ENCODE assay signal across 10 mouse cellular contexts in the genomic region with DNA sequence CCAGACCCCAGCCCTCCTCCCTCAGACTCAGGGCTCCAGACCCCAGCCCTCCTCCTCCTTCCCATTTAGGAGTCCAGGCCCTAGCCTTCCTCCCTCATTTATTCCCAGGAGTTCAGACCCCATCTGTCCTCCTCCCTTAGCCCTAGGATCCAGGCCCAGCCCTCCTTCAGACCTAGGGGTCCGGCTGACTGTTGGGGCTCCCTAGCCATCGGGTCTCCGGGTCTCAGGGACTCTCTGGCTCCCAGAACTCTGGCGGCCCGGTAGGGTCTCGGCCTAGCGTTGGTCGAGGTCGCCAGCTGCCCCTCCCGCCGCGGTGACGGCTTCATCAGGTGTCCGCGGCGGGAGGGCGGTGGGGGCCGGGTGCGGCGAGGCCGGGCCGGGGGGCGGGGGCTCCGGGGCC. TPM values are rescaled to one million over a fixed set of nuclear protein-coding genes. Genes with fewer than 3 reads are reported as not detected.
A peak's percentile ranks its signal among the peaks of the same experiment; 100 is the strongest.
DNase-seq lines count a peak whose midpoint lies in the region; ATAC-seq and TF ChIP-seq lines count a peak whose summit lies in the region.
"Had no signal": no experiment of that assay in that cellular context is flagged by ENCODE, and none has a peak within 500 bp of the region (broad histone marks: within the 10 kb centered on the region; RNA-seq: fewer than 3 reads in every experiment).

No protein-coding gene starts in this region.

- H3K27ac ChIP-seq in forebrain, embryonic 14.5 days (ENCODE audit: low read depth, low read length), result no peak overlapping the region
- no peak overlapping the region for H3K27ac ChIP-seq in limb, embryonic 12.5 days
- H3K27ac ChIP-seq in small intestine, adult 2 months (ENCODE audit: insufficient read depth, low read depth, low read length), result no peak overlapping the region

- peaks cover 81% of the 10 kb centered on the region for H3K27me3 ChIP-seq in megakaryocyte, embryonic 14.5 days (replicated peaks)
- peaks cover 72% of the 10 kb centered on the region for H3K27me3 ChIP-seq in forebrain, embryonic 14.5 days (replicated peaks; ENCODE audit: control insufficient read depth, insufficient read depth, low read length)
- H3K27me3 ChIP-seq in limb, embryonic 12.5 days, result peaks cover 85% of the 10 kb centered on the region
- peaks cover 51% of the 10 kb centered on the region for H3K27me3 ChIP-seq in small intestine, adult 2 months (ENCODE audit: control insufficient read depth, insufficient read depth, low read length)

- H3K4me2 ChIP-seq in forebrain, embryonic 14.5 days (ENCODE audit: low read length), result peak overlapping the region; percentile 62
- H3K4me2 ChIP-seq in limb, embryonic 12.5 days, result peak overlapping the region; percentile 74

- H3K9ac ChIP-seq in forebrain, embryonic 14.5 days (ENCODE audit: low read length), result peak overlapping the region; percentile 57
- H3K9ac ChIP-seq in limb, embryonic 12.5 days (replicated peaks), result peak overlapping the region; percentile 55

- WGBS in forebrain, embryonic 14.5 days, result 1% methylated on average over 16 of the region's 24 CpGs
- WGBS in limb, embryonic 12.5 days, result 2% methylated on average over 22 of the region's 24 CpGs
- WGBS in small intestine, adult 2 months, result 5% methylated on average over 24 of the region's 24 CpGs

- H3K4me3 ChIP-seq in megakaryocyte, embryonic 14.5 days (replicated peaks), result peak overlapping the region; percentile 42
- peak overlapping the region; percentile 30 for H3K4me3 ChIP-seq in forebrain, embryonic 14.5 days (ENCODE audit: low read depth, low read length)
- H3K4me3 ChIP-seq in limb, embryonic 12.5 days (replicated peaks), result peak overlapping the region; percentile 45
- H3K4me3 ChIP-seq in small intestine, adult 2 months (ENCODE audit: low read depth, low read length), result peak overlapping the region; percentile 56

- H3K4me1 ChIP-seq in megakaryocyte, embryonic 14.5 days, result peaks cover 27% of the 10 kb centered on the region
- H3K4me1 ChIP-seq in forebrain, embryonic 14.5 days (ENCODE audit: control insufficient read depth, insufficient read depth, low read length), result no peaks in the 10 kb centered on the region
- H3K4me1 ChIP-seq in limb, embryonic 12.5 days (replicated peaks), result peaks cover 15% of the 10 kb centered on the region
- peaks cover 6% of the 10 kb centered on the region for H3K4me1 ChIP-seq in small intestine, adult 2 months (ENCODE audit: control insufficient read depth, insufficient read depth, insufficient read length, low read length)

- TF ChIP-seq CTCF in small intestine, adult 2 months (IDR thresholded peaks at IDR 0.05; ENCODE audit: extremely low read depth, insufficient read length, insufficient replicate concordance, low read depth, low read length), result no peak

- H3K9me3 ChIP-seq in megakaryocyte, embryonic 14.5 days, result peaks cover 3% of the 10 kb centered on the region; the same call in 1 of the 2 replicates
- no peaks in the 10 kb centered on the region for H3K9me3 ChIP-seq in forebrain, embryonic 14.5 days (replicated peaks; ENCODE audit: control insufficient read depth, low read length)
- H3K9me3 ChIP-seq in limb, embryonic 12.5 days, result 0 out of 2 replicates have a peak, but pooled peaks cover 4% of the 10 kb centered on the region

- no peak for DNase-seq in forebrain, embryonic 14.5 days (ENCODE audit: low spot score)
- no peak for DNase-seq in frontal cortex, adult 2 months (ENCODE audit: extremely low spot score in 1 of 2, low spot score in 1 of 2)
- DNase-seq in right cerebral cortex, postnatal 36 days (ENCODE audit: low spot score in 2 of 2), result no peak
- DNase-seq: adrenal gland, adult 2 months had no signal

- ATAC-seq in megakaryocyte, adult 5-6 weeks (ENCODE audit: poor library complexity, severe bottlenecking), result no peak
- no peak for ATAC-seq in forebrain, embryonic 14.5 days
- no peak for ATAC-seq in limb, embryonic 12.5 days (ENCODE audit: insufficient number of reproducible peaks, insufficient read depth, low FRiP score, low TSS enrichment, low read depth)
- no peak for ATAC-seq in megakaryocyte-erythroid progenitor cell, adult 5-6 weeks (replicated peaks; ENCODE audit: low FRiP score, low TSS enrichment, poor library complexity, severe bottlenecking)

- TF ChIP-seq POLR2A in small intestine, adult 2 months (IDR thresholded peaks at IDR 0.05; ENCODE audit: low read depth, low read length), result no peak

- H3K36me3 ChIP-seq in megakaryocyte, embryonic 14.5 days (replicated peaks; ENCODE audit: low read length), result no peaks in the 10 kb centered on the region
- H3K36me3 ChIP-seq in forebrain, embryonic 14.5 days (ENCODE audit: control insufficient read depth, insufficient read depth, low read length), result no peaks in the 10 kb centered on the region
- no peaks in the 10 kb centered on the region for H3K36me3 ChIP-seq in limb, embryonic 12.5 days
- no peaks in the 10 kb centered on the region for H3K36me3 ChIP-seq in small intestine, adult 2 months (ENCODE audit: control insufficient read depth, insufficient read depth, low read length)

RNA-seq across cellular contexts. Expression of a gene that starts 9.7 kb away (rescaled TPM):
- polyA plus RNA-seq in megakaryocyte, embryonic 14.5 days (2012; ENCODE audit: insufficient read depth, low replicate concordance), result 0.37 TPM in 1 of 2 replicates, not detected in the other
- not detected in 2 replicates for total RNA-seq in megakaryocyte, adult 5-6 weeks (2015)
- total RNA-seq in megakaryocyte, adult 5-6 weeks (2017), result not detected in 2 replicates
- polyA plus RNA-seq in forebrain, embryonic 14.5 days (2014; fragmentation: Nextera tagmentation; extraction: Ambion mirVana), result 0.70 and 1.1 TPM in 2 replicates
- not detected in 2 replicates for polyA plus RNA-seq in limb, embryonic 12.5 days (2016; fragmentation: Nextera tagmentation; extraction: Ambion mirVana)
- polyA plus RNA-seq in small intestine, adult 2 months (2012; rRNA removed), result not detected in 2 replicates
- not detected in 2 replicates for total RNA-seq in megakaryocyte-erythroid progenitor cell, adult 5-6 weeks (2014; fragmentation: Nextera tagmentation)
- total RNA-seq in megakaryocyte-erythroid progenitor cell, adult 5-6 weeks (2017), result not detected in 2 replicates
- 0.17 TPM in 1 of 2 replicates, not detected in the other for polyA plus RNA-seq in frontal cortex, adult 2 months (2012; rRNA removed)
- total RNA-seq: adrenal gland, adult 2 months; left cerebral cortex, postnatal 25 days had no signal
- polyA plus RNA-seq: adrenal gland, adult 2 months had no signal

RNA-seq across cellular contexts. Expression of a gene that starts 18.6 kb away (rescaled TPM):
- 475 and 509 TPM in 2 replicates for polyA plus RNA-seq in megakaryocyte, embryonic 14.5 days (2012; ENCODE audit: insufficient read depth, low replicate concordance)
- total RNA-seq in megakaryocyte, adult 5-6 weeks (2015), result 85.5 and 102 TPM in 2 replicates
- total RNA-seq in megakaryocyte, adult 5-6 weeks (2017), result 73.1 and 79.3 TPM in 2 replicates
- 240 and 248 TPM in 2 replicates for polyA plus RNA-seq in forebrain, embryonic 14.5 days (2014; fragmentation: Nextera tagmentation; extraction: Ambion mirVana)
- 88.0 and 91.1 TPM in 2 replicates for polyA plus RNA-seq in limb, embryonic 12.5 days (2016; fragmentation: Nextera tagmentation; extraction: Ambion mirVana)
- polyA plus RNA-seq in small intestine, adult 2 months (2012; rRNA removed), result 262 and 282 TPM in 2 replicates
- 128 and 146 TPM in 2 replicates for total RNA-seq in megakaryocyte-erythroid progenitor cell, adult 5-6 weeks (2014; fragmentation: Nextera tagmentation)
- total RNA-seq in megakaryocyte-erythroid progenitor cell, adult 5-6 weeks (2017), result 38.0 and 103 TPM in 2 replicates
- polyA plus RNA-seq in frontal cortex, adult 2 months (2012; rRNA removed), result 337 and 384 TPM in 2 replicates

RNA-seq across cellular contexts. Expression of a gene that starts 51.3 kb away (rescaled TPM):
- 136 and 219 TPM in 2 replicates for polyA plus RNA-seq in megakaryocyte, embryonic 14.5 days (2012; ENCODE audit: insufficient read depth, low replicate concordance)
- 142 and 156 TPM in 2 replicates for total RNA-seq in megakaryocyte, adult 5-6 weeks (2015)
- 116 and 142 TPM in 2 replicates for total RNA-seq in megakaryocyte, adult 5-6 weeks (2017)
- polyA plus RNA-seq in forebrain, embryonic 14.5 days (2014; fragmentation: Nextera tagmentation; extraction: Ambion mirVana), result 26.9 and 41.3 TPM in 2 replicates
- polyA plus RNA-seq in limb, embryonic 12.5 days (2016; fragmentation: Nextera tagmentation; extraction: Ambion mirVana), result 119 and 126 TPM in 2 replicates
- polyA plus RNA-seq in small intestine, adult 2 months (2012; rRNA removed), result 106 and 209 TPM in 2 replicates
- 104 and 120 TPM in 2 replicates for total RNA-seq in megakaryocyte-erythroid progenitor cell, adult 5-6 weeks (2014; fragmentation: Nextera tagmentation)
- total RNA-seq in megakaryocyte-erythroid progenitor cell, adult 5-6 weeks (2017), result 21.9 and 32.8 TPM in 2 replicates
- 167 and 181 TPM in 2 replicates for polyA plus RNA-seq in frontal cortex, adult 2 months (2012; rRNA removed)

RNA-seq across cellular contexts. Expression of a gene that starts 51.8 kb away (rescaled TPM):
- polyA plus RNA-seq in megakaryocyte, embryonic 14.5 days (2012; ENCODE audit: insufficient read depth, low replicate concordance), result 7.5 and 25.7 TPM in 2 replicates
- total RNA-seq in megakaryocyte, adult 5-6 weeks (2015), result 126 and 128 TPM in 2 replicates
- total RNA-seq in megakaryocyte, adult 5-6 weeks (2017), result 61.6 and 106 TPM in 2 replicates
- polyA plus RNA-seq in forebrain, embryonic 14.5 days (2014; fragmentation: Nextera tagmentation; extraction: Ambion mirVana), result 122 and 183 TPM in 2 replicates
- 0.38 and 0.59 TPM in 2 replicates for polyA plus RNA-seq in limb, embryonic 12.5 days (2016; fragmentation: Nextera tagmentation; extraction: Ambion mirVana)
- 2.9 and 3.1 TPM in 2 replicates for polyA plus RNA-seq in small intestine, adult 2 months (2012; rRNA removed)
- not detected in 2 replicates for total RNA-seq in megakaryocyte-erythroid progenitor cell, adult 5-6 weeks (2014; fragmentation: Nextera tagmentation)
- 0.75 TPM in 1 of 2 replicates, not detected in the other for total RNA-seq in megakaryocyte-erythroid progenitor cell, adult 5-6 weeks (2017)
- 1,131 and 1,133 TPM in 2 replicates for polyA plus RNA-seq in frontal cortex, adult 2 months (2012; rRNA removed)

RNA-seq across cellular contexts. Expression of a gene that starts 56.8 kb away (rescaled TPM):
- polyA plus RNA-seq in megakaryocyte, embryonic 14.5 days (2012; ENCODE audit: insufficient read depth, low replicate concordance), result 0.50 TPM in 1 of 2 replicates, not detected in the other
- total RNA-seq in megakaryocyte, adult 5-6 weeks (2015), result 0.64 and 1.0 TPM in 2 replicates
- 0.18 and 0.24 TPM in 2 replicates for total RNA-seq in megakaryocyte, adult 5-6 weeks (2017)
- not detected in 2 replicates for polyA plus RNA-seq in forebrain, embryonic 14.5 days (2014; fragmentation: Nextera tagmentation; extraction: Ambion mirVana)
- 0.51 and 0.86 TPM in 2 replicates for polyA plus RNA-seq in limb, embryonic 12.5 days (2016; fragmentation: Nextera tagmentation; extraction: Ambion mirVana)
- polyA plus RNA-seq in small intestine, adult 2 months (2012; rRNA removed), result 23.2 and 54.3 TPM in 2 replicates
- 1.5 and 29.5 TPM in 2 replicates for total RNA-seq in megakaryocyte-erythroid progenitor cell, adult 5-6 weeks (2014; fragmentation: Nextera tagmentation)
- total RNA-seq in megakaryocyte-erythroid progenitor cell, adult 5-6 weeks (2017), result 4.4 TPM in 1 of 2 replicates, not detected in the other
- polyA plus RNA-seq in frontal cortex, adult 2 months (2012; rRNA removed), result 0.72 and 0.86 TPM in 2 replicates
